Mouse (Mus musculus) erythroblast, adult 5-6 weeks (primary cell): Measurements from ENCODE around the gene Cdh4. TPM values are rescaled to one million over a fixed set of nuclear protein-coding genes. Genes with fewer than 3 reads are reported as not detected.

Experiments
- ATAC-seq: replicated peaks from 2 replicates; pipeline ENCODE4 v1.8.0; 2016; ENCODE audit warnings: moderate number of reproducible peaks, mild to moderate bottlenecking, moderate TSS enrichment, inconsistent platforms; ENCODE audit not compliant: poor library complexity, low FRiP score, severe bottlenecking
- total RNA-seq, 2 experiments: library from RNA; stranded (forward) in 1 of 2; stranded (reverse) in 1 of 2; fragments of 150-400 nt in 1 of 2; fragments of 200-764, 138-1000 nt in 1 of 2; gene quantifications; 2 replicates each; pipeline versions ENCODE4 v1.2.3 to v1.2.4; 2015 to 2017; ENCODE audit warnings: low replicate concordance in 2 of 2

The Cdh4 gene
- total RNA-seq, 2 experiments from 2014 or later, result not detected

DNA sequence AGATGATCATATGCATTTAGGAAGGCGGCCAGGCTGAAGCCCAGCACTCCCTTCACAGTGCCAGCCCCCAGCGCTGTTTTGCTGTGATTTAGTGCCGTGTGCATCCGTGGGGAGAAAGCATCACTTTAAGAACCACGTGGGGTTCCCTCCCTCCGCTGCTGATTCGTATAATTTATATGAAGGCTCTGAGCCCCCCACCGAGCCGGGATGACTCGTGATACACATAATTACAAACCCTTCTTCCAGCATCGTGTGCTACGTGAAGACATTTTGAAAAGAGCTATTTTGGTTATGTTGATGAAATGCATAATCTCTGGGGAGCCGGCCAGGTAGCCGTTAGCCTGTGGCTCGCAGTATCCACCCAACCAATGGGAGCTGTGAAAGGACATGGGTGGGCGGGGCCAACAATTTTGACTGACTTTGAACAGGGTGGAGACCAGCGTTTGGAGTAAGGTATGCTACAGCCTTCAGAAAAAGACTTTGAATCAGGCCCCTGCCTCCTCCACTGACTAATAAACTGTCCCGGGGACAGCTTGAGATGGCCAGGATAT, 382.6 kb downstream of the Cdh4 start:
- ATAC-seq, result no peak

DNA sequence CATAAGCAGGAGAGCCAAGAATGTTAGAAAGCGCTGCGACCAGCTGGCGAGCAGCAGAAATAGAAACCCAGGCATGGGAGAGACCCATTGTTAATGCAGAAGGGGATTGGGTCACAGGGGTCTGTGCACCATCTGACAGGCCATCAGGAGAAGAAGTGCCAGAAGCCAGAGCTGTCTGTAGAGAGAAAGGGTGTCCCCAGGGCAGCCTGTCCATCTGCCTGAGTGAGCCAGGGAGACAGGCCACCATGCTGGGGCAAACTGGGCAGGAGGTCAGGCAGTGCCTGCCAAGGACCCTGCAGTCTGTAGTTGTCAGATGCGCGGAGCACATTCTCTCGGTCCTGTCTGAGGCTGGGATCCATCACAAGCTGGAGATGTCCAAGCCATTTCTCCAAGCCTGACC, 386.7 kb downstream of the Cdh4 start:
- ATAC-seq, result no peak

DNA sequence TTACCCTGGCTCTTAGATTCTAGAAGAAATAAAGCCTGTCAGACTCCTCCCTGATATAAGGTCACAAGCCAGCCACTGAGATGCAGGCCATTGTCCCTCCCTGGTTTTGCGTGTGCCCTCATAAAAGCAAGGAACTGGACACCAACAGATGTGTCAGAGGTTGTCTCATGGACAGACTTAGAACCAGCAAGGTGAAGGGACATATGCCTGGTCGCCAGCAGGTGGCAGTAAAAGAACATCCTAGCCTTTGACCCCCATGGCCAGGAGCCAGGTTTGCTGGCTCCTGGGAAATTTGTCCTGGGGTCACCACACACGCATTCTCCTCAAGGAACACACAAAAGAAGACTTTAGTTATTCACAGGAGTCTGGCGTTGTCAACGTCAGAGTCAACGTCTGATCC, 387.7 kb downstream of the Cdh4 start:
- no peak for ATAC-seq

DNA sequence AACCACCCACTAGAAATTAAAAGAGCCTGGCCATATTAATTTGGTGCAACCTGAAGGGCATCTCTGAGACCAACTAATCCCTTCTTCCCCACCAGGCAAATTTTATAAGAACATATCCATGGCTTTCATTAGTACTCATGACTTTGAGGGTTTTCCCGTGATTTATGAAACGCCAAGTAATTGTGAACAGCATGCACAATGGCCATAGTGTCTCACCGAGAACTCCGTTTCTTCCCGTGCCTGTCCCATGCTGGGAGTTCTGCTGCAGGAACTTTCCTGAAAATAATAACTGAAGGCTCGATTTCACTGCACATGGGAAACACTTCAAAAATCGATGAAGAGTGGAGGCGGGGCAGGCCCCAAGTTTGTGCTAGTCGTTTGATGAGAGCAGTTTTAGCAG, 392.7 kb downstream of the Cdh4 start:
- ATAC-seq, result no peak

DNA sequence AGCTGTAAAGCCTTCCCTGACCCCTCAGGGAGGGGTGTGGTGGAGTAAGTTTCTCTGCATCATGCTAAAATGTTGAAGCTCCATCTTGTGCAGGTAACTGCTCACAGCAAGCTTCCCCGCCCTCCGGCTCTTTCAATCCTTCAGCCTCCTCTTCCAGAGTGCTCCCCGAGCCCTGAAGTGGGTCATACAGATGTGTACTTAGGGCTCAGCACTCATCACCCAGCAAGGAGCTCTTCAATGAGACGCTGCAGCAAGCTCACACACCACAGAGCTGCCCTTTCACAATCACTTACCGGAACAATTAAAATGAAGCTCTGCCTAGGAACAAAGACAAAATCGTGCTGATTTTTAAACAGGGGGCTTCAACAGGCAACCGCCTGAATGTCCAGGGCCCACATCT, 393.3 kb downstream of the Cdh4 start:
- ATAC-seq, result no peak

DNA sequence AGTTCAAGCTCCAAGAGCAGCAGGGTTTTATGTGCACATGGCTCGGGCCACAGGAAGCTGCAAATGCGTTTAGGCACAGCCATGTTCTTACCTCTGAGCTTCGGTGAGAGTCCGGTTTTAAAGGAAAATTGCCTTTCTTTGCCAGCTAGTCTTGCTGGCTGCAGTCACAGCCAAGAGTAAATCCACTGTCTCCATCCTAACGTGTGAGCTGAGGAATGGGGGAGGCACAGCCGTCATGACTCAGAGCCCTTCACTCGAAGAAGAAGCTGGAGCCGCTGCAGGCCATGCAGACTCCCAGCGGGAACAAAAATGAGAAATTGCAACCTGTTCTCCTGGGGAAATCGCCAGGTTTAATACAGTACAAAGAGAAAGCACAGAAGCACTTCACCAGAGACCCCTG, 395.0 kb downstream of the Cdh4 start:
- ATAC-seq, result no peak

DNA sequence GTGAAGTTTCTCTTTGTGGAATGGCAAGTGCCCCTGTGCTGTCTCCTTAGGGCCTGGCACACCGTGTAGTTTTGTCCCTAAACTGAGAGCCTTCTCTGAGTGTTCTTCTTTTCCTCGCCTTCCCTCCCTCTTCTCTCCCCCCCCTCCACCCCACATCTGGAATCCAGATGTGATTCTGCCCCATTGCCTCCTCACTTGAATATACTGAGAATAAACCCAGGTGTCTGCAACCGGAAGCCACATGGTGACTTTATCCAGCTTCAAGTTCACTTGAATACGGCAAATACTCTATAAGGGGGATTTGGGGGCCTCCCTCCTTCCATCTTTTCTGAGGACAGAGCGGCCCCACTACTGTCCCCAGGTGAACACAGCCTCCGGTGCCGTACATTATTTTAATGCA, 395.8 kb downstream of the Cdh4 start:
- no peak for ATAC-seq

DNA sequence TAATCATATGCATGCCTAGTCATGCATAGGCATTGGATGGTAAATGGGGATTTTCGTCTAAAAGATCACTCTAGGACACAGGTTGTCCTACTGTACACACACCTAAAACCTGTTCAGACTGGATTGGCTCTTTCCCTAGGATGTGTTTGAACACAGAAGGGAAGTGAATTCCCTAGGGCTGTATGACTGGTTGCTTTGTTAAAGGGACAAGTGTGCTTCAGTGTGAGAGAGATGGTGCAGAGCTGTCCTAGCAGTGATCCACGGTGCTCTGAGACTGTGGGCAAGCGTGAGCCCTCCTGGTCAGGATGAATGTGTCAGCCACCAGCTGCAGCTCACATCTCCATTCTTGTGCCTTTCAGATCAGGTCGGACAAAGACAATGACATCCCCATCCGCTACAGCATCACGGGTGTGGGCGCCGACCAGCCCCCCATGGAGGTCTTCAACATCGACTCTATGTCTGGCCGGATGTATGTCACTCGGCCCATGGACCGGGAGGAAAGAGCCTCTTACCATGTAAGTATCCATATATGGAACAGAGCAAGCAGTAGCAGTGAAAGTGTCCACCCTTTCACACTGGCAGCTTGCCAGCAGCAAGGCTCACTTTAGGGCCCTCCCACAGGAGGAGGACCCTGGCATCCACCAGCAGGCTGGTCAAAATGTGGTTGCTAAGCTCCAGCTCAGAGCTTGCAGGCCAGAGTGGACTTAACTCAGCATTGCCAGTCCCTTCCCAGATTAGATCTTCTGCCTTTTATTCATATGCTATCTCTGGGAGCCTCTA, 400.6 kb downstream of the Cdh4 start:
- no peak for ATAC-seq

DNA sequence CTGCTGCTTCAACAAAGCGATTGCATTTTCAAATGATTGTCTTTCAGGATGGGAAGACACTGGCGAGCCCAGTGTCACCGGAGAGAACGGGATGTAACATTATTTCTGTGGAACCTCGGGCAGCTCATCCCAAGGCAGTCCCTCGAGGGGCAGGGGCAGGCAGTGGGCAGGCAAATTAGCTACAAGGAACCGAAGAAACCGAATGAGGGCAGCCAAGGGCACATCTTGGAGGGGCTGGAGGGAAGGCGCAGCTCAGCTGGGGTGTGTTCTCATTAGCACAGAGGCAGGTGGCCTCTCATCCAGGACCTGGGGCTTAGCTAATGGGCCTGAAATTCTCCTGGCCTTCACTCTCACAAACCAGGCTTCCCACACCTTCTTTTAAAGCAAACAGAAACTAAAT, 407.5 kb downstream of the Cdh4 start:
- ATAC-seq, result no peak

DNA sequence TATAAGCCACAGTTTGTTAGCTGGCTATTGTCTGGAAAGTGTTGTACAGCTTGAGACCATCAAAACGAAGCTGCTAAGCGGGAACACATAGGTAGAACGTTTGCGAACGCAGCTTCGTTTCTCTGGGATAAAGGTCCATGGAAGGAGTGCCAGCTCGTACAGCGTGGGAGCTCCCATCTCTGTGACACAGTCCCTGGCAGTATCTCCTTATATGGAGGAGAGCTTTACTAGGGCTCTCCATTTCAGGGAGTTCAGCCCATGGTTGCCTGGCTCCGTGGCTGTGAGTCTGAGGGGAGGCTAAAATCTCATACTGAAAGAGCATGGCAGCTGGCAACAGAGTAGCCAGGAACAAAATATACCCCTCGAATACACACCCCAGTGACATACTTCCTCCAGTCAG, 409.9 kb downstream of the Cdh4 start:
- no peak for ATAC-seq

DNA sequence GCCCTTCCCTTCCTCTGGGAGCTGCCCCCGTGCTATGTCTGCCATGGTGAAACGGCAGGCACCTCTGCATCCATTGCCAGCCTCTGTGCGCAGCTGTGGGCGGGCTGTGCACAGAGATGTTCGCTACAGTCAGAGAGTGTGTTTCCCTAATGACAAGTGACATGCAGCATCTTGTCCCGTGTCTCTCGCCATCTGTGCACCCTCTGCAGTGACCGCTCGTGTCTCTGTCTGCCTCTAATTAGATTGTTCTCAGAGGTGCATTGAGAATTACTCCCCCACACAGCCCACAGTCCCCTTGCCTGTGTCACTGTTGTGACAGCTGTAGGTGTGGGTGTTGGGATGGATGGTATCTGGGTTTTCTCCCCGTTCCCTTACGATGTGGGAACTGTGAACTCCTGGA, 410.6 kb downstream of the Cdh4 start:
- ATAC-seq, result no peak

DNA sequence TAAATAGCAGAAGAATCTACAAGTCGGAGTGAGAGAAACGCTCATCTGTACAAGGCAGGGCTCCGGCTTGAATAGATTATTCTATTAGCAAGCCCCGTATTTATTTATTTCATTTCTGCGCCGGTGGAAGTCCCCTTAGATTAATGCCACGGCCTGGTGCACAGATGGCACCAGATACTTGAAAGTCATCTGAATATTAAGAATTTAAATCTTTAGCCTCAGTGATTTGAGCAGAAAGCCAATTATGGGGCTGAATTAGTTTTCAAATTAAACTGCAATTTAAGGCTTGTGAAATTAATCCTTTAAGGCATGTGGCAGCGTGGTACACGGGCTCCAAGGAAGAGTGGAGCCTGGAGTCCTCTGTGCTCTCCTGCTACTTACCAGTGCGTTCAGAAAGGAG, 411.7 kb downstream of the Cdh4 start:
- no peak for ATAC-seq

DNA sequence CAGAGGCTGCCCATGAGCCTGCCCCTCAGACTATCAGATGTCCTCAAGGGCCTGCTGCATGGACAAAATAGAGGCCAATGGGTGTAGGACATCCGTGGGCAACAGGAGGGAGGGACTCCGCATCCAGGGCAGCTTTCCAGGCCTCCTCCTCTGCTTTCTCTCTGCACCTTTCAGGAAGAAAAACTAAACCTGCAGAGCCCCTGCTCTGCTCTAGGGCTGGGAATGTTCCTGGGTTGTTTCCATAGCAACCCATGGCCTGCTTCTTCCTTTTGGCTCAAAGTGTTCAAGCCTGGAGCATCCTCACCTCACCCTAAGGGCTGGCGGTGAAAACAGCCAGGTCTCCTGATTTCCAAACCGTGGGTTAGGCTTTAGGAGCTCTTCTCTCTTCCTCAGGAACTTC, 414.9 kb downstream of the Cdh4 start:
- ATAC-seq, result no peak

DNA sequence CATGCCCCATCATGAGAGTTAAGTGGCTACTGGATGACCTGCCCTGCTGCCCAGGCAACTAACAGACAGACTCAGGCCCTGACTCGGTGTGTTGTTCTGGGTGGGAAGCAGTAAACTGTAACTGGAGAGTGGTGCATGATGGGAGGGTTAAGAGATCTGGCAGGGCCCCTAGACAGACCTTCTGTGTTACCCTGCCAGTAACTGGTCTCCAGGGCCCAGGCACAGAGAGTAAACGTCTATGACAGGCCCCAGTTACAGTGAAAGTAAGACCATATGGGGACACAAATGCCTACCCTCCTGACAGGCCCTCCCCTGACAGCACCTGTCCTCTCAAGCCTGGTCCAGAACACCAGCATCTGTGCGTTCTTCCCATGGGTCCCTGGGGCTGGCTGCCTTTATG, 420.4 kb downstream of the Cdh4 start:
- no peak for ATAC-seq

DNA sequence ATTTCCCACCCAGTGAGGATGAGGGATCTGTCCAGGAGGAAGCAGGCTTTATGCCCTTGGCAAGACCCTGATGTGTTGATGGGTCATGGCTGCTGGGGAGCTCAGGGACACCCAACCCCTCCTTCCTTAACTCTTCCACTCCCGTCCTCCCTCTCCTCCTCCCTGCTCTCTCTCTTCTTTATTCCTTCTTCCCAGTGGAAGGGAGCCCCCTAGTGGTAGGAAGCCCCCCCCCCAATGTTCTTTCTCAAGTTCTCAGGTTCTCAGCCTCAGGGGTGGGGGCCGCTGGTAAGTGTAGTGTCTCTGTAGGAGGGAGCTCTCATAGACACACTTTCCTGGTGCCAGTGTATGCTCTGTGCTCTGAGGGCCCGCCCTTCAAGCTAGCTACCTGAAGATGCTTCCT, 421.0 kb downstream of the Cdh4 start:
- ATAC-seq, result no peak

DNA sequence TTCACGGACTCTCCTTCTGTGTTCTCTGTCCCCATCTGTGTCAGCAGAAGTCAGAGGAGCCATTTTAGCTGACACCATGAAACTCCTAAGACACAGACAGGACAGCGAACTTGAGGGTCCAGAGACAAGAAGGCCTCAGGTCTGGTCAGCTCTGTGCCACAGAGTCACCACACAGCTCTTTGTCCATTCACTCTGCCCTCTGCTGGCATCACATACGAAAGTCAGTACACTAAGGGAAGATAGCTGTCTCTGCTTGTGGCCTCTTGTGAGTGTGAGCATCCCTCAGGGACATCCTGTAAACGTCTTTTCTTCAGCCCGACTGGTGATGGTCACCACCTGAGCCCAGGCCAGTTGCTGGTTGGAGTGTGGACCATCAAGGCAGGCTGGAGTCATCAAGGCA, 422.9 kb downstream of the Cdh4 start:
- no peak for ATAC-seq

DNA sequence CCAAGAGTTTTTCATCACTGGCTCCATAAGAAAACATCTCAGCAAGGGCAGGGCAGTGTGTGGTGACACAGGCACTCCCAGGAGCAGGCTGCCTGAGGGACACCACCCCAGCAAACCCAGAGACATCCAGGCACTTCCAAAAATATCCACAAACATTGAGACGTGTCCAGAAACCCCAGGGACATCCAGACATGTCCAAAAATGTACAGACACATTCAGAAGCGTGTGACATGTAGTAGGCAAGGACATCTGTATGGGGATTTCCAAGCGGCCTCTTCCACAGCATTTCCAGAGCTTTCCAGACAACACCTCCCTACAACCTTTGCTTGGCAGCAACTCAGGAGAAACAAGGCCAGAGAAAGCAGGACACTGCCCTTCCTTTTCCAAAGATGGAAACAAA, 425.4 kb downstream of the Cdh4 start:
- ATAC-seq, result no peak

DNA sequence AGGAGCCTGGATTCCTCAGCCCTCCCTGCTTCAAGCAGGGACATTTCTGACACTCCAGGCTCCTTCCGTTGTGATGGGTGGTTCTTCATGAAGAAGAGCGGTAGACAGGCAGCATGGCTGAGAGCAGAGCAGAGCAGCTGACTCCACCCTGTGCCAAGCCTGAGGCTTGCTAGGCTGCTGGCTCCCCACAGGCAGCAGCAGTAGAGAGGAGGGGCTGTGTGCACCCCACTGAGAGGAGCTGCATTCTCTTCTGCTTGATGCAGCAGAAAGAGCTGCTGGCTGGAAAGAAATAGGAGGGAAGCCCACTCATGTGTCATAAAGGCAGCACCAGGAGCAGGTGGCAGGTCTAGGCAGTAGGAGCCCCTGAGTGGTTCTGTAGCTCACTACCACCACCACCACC, 427.6 kb downstream of the Cdh4 start:
- no peak for ATAC-seq

DNA sequence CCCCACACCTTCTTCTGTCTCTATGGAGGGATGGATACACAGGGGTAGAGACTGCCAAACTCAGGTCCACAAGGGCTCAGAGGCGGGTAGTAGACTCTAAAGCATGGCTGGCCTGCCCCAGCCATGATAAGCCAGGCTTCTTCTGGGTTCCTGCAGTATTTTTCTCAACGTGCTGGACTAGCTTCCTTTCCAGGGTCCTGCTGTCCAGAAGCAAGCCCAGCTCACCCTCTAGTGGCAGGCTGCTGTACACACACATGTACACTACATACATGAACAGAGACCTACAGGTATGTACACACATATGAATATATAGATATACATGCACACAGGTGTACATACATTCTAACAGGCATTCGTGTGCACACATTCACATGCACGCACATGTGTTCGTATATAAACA, 430.5 kb downstream of the Cdh4 start:
- no peak for ATAC-seq

DNA sequence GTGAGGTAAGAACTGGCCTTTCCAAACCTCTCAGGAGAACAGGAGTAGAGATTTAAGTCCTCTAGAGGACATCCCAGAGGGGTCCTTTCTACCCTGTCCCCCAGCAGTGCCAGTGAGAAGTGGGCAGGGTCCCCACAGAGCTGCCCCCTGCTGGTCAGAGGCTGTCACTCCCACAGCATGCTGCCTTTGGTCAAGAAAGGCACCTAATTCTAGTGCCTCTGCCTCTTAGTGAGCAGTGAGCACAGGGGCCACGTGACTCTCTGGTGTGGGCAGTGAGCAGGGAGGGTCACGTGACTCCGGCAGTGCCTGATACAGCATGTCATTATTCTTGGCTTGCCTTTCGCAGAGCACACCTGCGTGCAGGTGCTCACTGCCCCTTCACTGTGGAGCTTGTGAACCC, 431.1 kb downstream of the Cdh4 start:
- no peak for ATAC-seq

DNA sequence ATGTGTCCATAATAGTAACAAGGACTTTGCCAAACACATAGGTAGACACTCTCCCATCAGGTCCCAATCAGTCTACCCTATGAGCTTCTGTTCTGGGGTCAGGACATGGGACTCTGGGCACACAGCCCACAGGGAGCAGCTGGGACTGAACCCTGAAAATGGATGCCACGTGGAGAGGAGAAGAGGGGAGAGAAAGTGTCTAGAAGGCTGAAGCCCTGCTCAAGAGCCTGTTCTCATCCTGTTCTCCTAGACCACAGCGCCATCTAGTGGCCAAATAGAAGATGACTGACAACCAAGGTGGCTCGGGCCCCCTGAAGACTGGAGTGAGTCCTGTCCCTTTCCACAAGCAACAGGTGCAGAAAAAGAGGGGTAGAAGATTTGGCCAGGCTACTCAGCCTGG, 432.9 kb downstream of the Cdh4 start:
- peak; percentile 62; the same call in 1 of the 2 replicates for ATAC-seq
